Mouse (Mus musculus) liver, embryonic 15.5 days (tissue): ENCODE results near the gene Aldob. TPM values are rescaled to one million over a fixed set of nuclear protein-coding genes. Genes with fewer than 3 reads are reported as not detected.

Experiments used
- ATAC-seq: fragments of 200-750 bp; cut with Nextera tagmentation; 2 replicates; pipeline ENCODE4 v1.8.0; 2017; ENCODE audit warnings: moderate number of reproducible peaks, mild to moderate bottlenecking, moderate library complexity; ENCODE audit not compliant: insufficient read depth
- H3K27ac ChIP-seq: fragments of 300-500 bp; sonication (generic); replicated peaks from 2 replicates; pipeline ENCODE4 v1.5.1; 2015; ENCODE audit warnings: mild to moderate bottlenecking, inconsistent platforms
- H3K27me3 ChIP-seq: fragments of 300-500 bp; sonication (generic); 2 replicates; pipeline ENCODE4 v1.6.1; 2015; ENCODE audit warnings: mild to moderate bottlenecking, inconsistent platforms
- H3K36me3 ChIP-seq: fragments of 300-500 bp; sonication (generic); replicated peaks from 2 replicates; pipeline ENCODE4 v1.6.1; 2015; ENCODE audit warnings: moderate library complexity, mild to moderate bottlenecking, inconsistent platforms
- H3K4me1 ChIP-seq: fragments of 300-500 bp; sonication (generic); replicated peaks from 2 replicates; pipeline ENCODE4 v1.6.1; 2015; ENCODE audit warnings: inconsistent platforms
- H3K4me2 ChIP-seq: fragments of 300-500 bp; sonication (generic); 2 replicates; pipeline ENCODE4 v1.6.1; 2015; ENCODE audit warnings: moderate library complexity, mild to moderate bottlenecking, inconsistent platforms
- H3K4me3 ChIP-seq: fragments of 300-500 bp; sonication (generic); replicated peaks from 2 replicates; pipeline ENCODE4 v1.5.1; 2015; ENCODE audit warnings: mild to moderate bottlenecking, inconsistent platforms
- H3K9ac ChIP-seq: fragments of 300-500 bp; sonication (generic); 2 replicates; pipeline ENCODE4 v1.6.1; 2015; ENCODE audit warnings: moderate library complexity, mild to moderate bottlenecking, inconsistent platforms
- H3K9me3 ChIP-seq: fragments of 300-500 bp; sonication (generic); replicated peaks from 2 replicates; pipeline ENCODE4 v1.6.1; 2016; ENCODE audit warnings: inconsistent platforms
- WGBS: fragments of 180-500 bp; shearing (Covaris S2); methylation state at CpG from one replicate; pipeline ENCODE4 v1.1.7; 2015; ENCODE audit warnings: mixed read lengths; ENCODE audit not compliant: insufficient replicate concordance; 5-methylcytosine and 5-hydroxymethylcytosine counted together
- polyA plus RNA-seq: library from polyadenylated mRNA; unstranded; fragments of >200 nt; fragmentation: Nextera tagmentation; extraction: Ambion mirVana; gene quantifications from 2 replicates; pipeline ENCODE4 v1.2.1, GENCODE M21; 2015

Gene Aldob
- polyA plus RNA-seq, 1 experiment from 2014 or later: 338 TPM

- H3K4me1 ChIP-seq: peaks cover 10% of the 10 kb centered on the region; the same call in 1 of the 2 replicates
- H3K27ac ChIP-seq: no peak overlapping the region
- H3K9ac ChIP-seq: no peak overlapping the region
- no peak overlapping the region for H3K4me2 ChIP-seq
- H3K27me3 ChIP-seq: no peaks in the 10 kb centered on the region
- ATAC-seq: no peak
- no peaks in the 10 kb centered on the region for H3K9me3 ChIP-seq
- 56% methylated on average over 1 of the region's 1 CpGs for WGBS
- no peak overlapping the region for H3K4me3 ChIP-seq
- no peaks in the 10 kb centered on the region for H3K36me3 ChIP-seq
Measured at GRCm38 (mm10) chr4:49503563-49503962, 45.8 kb downstream of the Aldob start.

Other genes with a start within 250 kb of the Aldob start
- gene Acnat2, start 141.4 kb downstream of the Aldob start, polyA plus RNA-seq: 0.30 and 0.76 TPM in 2 replicates
- gene Acnat1, start 75.6 kb downstream of the Aldob start, polyA plus RNA-seq: 0.79 and 0.93 TPM in 2 replicates
- 1.5 and 2.2 TPM in 2 replicates for gene Baat, start 43.0 kb downstream of the Aldob start, polyA plus RNA-seq
- gene Mrpl50, start 28.5 kb downstream of the Aldob start, polyA plus RNA-seq: 50.6 and 51.5 TPM in 2 replicates
- 3.1 and 3.3 TPM in 2 replicates for gene Zfp189, start 28.4 kb downstream of the Aldob start, polyA plus RNA-seq
- gene Tmem246, start 48.3 kb upstream of the Aldob start, polyA plus RNA-seq: 6.7 and 7.2 TPM in 2 replicates
- 14.1 and 14.2 TPM in 2 replicates for gene Rnf20, start 82.5 kb upstream of the Aldob start, polyA plus RNA-seq
- not detected in 2 replicates for gene Ppp3r2, start 132.5 kb upstream of the Aldob start, polyA plus RNA-seq